Mouse (Mus musculus): ENCODE results near the gene Col6a5.

Gene Col6a5

DNA sequence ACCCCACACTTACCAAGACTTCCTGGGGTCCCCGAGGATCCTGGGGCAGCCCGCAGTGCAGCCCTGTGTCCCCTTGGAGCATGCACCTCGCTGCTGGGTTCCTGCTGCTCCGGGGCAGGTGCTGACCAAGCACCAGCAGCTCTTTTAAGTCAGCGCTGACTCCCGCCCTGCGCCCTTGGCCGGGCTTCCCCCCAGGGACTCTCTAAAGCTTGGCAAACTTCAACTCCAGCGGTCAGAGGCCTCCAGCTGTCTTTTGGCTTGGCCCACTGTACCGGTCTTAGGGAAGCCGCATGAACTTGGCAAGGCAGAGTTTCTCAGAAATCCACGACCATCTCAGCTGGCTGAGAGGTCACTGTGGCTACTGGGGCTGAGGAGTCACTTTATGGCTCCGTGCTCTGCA is at the start of gene Col6a5:
TSS of gene Col6a5 (minus strand) at position 111 of the 400 bp plus-strand sequence.
- no peak for DNase-seq (ENCODE audit: low read depth, low spot score)

DNA sequence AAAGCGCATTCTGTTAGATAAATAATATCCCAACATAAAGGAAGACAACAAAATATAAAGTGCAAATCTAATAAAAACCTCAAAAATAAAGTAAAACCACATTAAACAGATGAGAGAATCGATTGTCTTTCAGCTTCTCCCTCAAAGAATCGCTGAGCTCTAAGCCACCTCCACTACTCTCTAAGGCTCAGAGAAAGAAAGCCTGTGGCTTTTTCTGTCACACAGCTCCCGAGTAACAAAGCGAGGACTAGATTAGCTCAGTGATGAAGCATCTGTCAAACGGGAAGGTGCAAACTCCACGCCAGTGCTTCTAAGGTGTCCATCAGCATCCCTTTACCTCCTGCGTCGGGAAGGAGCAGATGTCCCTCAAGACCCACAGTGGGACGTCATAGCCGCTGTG is 37.5 kb upstream of the Col6a5 start:
- DNase-seq (ENCODE audit: low read depth, low spot score), result no peak

DNA sequence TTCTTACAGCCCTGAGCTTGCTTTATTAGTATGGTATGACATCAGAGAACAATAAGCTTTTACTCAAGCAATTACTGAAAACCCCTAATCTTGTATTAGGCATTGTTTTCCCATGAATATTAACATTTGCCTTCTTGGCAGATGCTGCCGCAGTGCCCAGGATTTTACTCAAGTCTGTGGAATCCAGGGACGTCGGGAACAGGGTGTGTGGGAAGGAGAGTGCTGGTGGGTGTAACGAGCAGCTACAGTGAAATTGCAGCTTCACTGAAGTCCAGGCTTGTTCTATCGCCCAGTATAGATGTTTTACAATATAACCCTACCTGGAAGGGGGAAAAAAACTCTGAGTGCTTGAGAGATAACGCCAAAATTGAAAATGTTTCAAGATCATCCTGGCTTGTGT is 32.0 kb upstream of the Col6a5 start:
- DNase-seq (ENCODE audit: low read depth, low spot score), result no peak

DNA sequence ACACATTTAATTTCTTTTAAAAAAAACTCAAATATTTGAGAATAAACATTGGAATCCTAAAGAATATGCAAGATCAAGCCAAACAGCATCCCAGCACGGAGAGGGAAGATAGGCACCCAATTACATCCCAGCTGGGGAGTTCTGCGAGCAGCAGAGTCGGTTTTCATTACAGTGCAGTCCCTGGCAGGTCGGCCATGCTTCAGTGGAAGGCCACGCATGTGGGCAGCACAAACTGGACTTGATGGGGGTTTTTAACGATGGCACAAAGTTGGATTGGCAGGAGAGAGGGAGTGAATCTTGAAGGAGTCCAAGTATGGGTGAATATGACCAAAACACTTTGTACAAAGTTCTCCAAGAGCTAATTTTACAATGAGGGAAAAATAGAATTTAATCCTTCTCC is 29.7 kb upstream of the Col6a5 start:
- DNase-seq (ENCODE audit: low read depth, low spot score), result no peak

DNA sequence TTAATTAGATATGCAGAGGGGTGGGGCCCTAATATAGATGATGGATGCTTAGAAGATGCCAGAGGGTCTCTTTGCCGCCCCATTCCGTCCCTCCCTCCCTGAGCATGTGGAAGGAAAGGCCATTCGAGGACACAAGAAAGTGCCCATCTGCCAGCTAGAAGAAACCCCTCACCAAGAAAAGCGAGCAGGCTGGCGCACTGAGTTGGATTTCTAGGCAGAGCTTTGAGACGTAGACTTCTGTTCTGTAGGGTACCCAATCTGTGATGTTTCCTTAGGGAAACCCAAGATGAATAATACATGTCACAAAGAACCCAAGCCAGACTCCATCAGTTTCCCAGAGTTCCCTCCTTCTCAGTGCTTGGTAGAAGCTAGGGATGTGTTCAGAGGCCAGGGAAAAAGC is 29.0 kb upstream of the Col6a5 start:
- no peak for DNase-seq (ENCODE audit: low read depth, low spot score)

DNA sequence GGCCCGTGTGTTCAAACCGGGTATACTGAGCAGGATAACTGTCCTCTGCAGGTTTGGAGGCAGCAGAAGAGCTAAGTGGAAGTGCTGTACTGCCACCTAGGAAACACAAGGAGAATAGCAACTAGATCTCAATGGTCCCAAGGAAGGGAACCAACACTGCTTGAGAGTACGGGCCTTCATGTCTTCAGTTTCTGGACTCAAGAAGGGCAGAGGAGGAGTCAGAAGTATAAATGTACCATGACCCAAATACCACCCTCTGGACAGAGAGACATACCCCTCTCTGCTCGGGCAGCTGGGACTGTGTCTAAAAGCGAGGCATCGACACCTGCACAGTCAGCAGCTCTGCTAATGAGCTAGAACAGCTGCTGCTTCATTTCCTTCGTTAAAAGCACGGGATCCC is 27.7 kb upstream of the Col6a5 start:
- peak; percentile 10 for DNase-seq (ENCODE audit: low read depth, low spot score)

DNA sequence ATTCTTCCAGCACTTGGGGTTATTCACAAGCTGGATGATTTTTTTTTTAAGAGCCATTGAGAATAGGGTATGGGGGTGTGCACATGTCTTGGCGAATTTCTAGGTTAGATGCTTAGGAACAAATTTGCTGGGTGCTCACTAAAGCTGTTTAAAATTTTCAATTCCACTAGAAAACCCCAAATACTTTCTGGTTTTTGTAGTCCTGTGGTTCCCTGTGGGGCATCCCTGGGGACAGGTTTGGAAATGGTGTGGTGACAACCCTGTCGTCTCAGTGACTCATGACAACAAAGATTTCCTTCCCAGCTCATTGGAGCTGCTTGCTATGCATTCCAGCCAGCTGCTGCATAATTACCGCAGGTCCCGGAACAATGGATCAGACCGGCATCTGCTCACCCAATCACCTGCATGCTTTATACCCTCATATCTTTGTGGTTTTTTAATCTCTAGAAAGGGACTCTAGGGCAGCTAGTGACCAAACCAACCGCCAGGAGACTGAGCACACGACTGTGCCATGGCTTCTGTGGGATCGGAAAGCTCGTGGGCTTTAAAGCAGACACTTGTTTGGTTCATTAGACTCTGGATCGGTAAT is 24.6 kb upstream of the Col6a5 start:
- no peak for DNase-seq (ENCODE audit: low read depth, low spot score)

DNA sequence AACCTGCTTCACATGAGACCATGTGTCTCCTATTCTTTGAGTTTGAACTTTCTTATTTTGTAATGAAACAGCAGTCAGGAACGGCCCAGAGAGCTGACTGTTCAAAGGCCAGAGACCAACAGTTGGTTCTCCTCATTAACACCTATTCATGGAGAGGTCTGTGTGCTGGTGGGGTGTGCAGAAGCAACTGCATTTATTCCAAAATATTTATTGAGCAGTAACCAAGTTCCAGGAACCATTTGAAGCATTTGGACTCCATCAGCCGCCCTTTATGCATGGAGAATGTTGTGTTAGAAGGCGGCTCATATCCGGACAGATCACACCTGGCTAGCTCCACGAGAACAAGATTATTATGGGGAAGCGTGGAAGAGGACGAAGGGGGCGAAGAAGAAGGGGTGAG is 18.0 kb upstream of the Col6a5 start:
- DNase-seq (ENCODE audit: low read depth, low spot score), result no peak

DNA sequence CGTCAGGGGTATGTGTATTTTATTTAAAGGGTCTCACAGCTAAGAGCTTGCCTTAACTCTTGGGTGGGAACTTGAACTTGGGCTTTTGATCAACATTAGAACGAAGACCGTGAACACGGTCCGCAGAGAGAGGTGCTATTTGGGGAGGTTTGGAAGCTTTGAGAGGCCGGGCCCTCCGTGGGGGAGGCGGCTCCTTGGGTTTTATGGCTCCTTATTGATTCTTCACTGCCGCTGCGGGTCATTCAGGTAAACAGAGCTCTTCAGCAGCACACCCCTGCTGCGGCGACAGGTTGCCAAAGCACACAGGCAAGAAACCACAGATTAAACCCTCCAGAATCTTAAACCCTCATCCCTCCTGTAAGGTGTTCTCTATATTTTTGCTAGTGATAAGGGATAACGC is 16.4 kb upstream of the Col6a5 start:
- DNase-seq (ENCODE audit: low read depth, low spot score), result no peak

DNA sequence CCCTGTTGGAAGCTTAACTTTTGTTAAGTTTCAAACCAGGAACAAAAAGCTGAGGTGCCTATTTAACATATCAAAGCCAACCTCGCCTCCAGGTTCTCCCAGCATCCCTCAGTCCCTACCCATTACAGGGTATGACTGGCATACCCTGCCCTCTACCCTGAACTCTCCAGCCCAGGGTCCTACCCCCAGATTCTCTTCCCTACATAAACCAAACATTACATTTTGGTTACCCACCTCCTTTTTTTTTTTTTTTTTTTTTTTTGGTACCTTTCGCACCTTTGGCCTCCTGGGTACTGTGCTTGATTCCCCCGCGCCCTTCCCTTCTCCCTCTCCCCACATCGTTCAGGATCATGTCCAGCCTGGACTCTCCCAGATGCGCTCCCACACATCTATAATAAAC is 15.9 kb upstream of the Col6a5 start:
- DNase-seq (ENCODE audit: low read depth, low spot score), result no peak

GRCm38 (mm10) chr9:105973736-105974135 is 13.3 kb upstream of the Col6a5 start:
- DNase-seq (ENCODE audit: low read depth, low spot score), result no peak

GRCm38 (mm10) chr9:105972031-105972430 is 11.6 kb upstream of the Col6a5 start:
- DNase-seq (ENCODE audit: low read depth, low spot score), result no peak

GRCm38 (mm10) chr9:105971351-105971894 is 11.0 kb upstream of the Col6a5 start:
- no peak for DNase-seq (ENCODE audit: low read depth, low spot score)

DNA sequence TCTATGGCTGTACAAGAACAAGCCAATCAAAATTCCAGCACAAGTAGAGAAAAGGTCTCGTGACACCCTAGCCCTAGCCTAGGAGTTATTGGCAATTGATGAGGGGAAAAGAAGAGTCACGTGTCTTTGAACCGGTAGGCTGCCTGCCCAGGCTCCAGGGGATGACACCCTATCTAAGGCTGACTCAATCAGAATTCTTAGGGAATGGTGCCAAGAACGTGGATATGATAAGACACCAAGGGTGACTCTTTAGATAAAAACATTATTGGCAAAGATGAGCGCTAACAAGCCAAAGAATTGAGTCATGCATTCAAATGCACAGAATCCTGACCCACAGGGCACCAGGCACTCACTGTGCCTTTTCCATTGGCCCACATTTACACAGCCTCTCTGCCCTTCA is 10.5 kb upstream of the Col6a5 start:
- DNase-seq (ENCODE audit: low read depth, low spot score), result no peak

DNA sequence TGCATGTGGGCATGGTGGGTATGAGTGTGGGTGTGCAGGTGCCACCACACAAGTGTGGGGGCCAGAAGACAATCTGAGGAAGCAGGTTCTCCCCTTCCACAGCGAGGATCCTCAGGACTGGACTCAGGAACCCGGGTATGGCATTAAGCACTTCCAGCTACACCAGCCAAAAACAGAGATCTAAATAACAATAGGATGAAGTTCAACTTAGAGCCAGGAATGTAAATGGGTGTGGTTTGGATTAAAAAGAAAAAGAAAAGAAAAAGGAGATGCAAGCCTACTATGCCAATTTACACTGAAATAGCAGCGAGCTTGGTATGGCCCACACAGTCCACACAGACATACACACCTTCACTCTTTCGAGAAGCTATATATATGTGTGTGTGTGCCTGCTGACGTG is 7.5 kb upstream of the Col6a5 start:
- no peak for DNase-seq (ENCODE audit: low read depth, low spot score)

- DNase-seq (ENCODE audit: low read depth, low spot score), result no peak
Measured at GRCm38 (mm10) chr9:105959116-105959515, 1.3 kb downstream of the Col6a5 start.

- no peak for DNase-seq (ENCODE audit: low read depth, low spot score)
Measured at GRCm38 (mm10) chr9:105949755-105950154, 10.7 kb downstream of the Col6a5 start.

DNA sequence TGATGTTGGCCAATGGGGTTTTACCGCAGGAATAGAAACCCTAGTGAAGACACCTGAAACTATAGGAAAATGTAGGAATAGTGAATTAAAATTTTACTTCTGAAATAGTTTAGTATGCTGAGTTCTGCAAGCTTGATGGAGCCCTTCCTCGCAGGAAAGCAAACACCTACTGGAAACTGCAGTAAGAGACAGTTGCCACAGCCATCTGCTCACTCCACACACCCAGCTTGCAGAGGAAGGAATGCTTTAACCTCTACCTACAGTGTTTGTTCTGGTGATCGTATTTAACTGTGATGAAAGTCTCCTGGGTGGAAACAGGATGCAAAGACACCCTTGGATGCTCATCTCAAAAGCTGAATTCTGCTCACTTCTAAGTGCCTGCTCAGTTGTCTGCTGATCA is 12.9 kb downstream of the Col6a5 start:
- DNase-seq (ENCODE audit: low read depth, low spot score), result no peak

GRCm38 (mm10) chr9:105933816-105934215 is 26.6 kb downstream of the Col6a5 start:
- DNase-seq (ENCODE audit: low read depth, low spot score), result no peak

DNA sequence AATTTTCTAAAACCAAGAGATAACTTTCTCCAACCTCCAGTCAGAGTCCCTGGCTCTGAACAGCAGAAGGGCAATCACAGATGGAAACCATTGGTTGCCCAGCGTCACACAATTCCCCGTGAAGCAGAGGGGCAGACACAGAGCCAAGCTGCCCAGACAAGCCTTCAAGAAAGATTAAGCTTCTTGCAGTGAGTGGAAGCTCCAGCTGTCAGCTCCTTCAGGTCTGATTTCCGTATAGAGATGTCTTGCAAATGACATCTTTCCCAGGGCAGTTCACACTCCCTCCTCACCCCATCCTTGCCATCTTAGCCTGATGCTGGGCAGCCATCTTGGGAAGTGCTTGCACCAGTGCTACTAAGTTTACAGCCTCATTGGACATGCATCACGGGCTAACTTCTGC is 31.2 kb downstream of the Col6a5 start:
- DNase-seq (ENCODE audit: low read depth, low spot score), result no peak

GRCm38 (mm10) chr9:105928406-105929071 is 31.9 kb downstream of the Col6a5 start:
- no peak for DNase-seq (ENCODE audit: low read depth, low spot score)

- DNase-seq (ENCODE audit: low read depth, low spot score), result no peak
Measured at GRCm38 (mm10) chr9:105923659-105924058, 36.8 kb downstream of the Col6a5 start.

- DNase-seq (ENCODE audit: low read depth, low spot score), result no peak
Measured at GRCm38 (mm10) chr9:105915186-105915585, 45.3 kb downstream of the Col6a5 start.

Data from CD4-positive, CD25-positive, alpha-beta regulatory T cell, adult 2 months (primary cell).